Mouse (Mus musculus): ENCODE results near the gene Snx10.

Gene Snx10

GRCm38 (mm10) chr6:51593446-51594035, 69.8 kb downstream of the Snx10 start:
- TF ChIP-seq GATA4 (IDR thresholded peaks at IDR 0.05; ENCODE audit: insufficient replicate concordance, low read length), result no peak

GRCm38 (mm10) chr6:51594516-51594915, 70.8 kb downstream of the Snx10 start:
- TF ChIP-seq GATA4 (IDR thresholded peaks at IDR 0.05; ENCODE audit: insufficient replicate concordance, low read length), result no peak

DNA sequence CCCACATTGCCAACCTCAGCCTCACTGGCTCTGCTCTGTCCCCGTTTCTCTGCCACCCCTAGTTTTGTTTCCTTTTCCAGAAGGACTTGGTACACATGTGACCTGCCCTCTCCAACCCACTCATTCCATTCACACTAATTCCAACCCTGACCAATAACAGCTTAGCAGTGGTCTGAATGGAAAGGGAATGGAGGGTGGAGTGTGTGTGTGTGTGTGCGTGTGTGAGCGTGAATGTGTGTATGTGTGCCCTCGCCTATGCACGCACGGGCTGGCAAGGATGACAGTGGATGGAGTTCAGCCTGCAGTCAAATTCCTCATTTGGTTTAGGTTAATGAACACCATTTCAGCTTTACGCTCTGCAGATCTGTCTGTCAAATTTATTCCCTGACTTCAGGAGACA, 74.4 kb downstream of the Snx10 start:
- no peak for TF ChIP-seq GATA4 (IDR thresholded peaks at IDR 0.05; ENCODE audit: insufficient replicate concordance, low read length)

DNA sequence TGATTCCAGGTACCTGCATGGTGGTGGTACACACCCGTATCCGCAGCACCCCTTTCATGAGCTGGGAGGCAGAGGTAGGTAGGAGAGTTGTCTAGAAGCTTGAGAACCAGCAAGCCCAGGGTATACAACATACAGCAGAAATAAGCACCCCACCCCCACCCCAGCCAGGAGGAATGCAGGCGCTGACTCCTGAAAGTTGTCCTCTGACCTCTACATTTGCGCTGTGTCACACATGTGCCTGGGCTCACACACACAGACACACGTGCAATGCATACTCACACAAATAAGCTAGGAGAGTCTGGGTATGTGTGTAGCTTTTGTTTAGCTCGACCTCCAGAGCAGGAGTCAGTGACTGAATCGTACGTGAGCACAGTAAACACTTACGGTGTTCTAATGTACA, 76.7 kb downstream of the Snx10 start:
- no peak for TF ChIP-seq GATA4 (IDR thresholded peaks at IDR 0.05; ENCODE audit: insufficient replicate concordance, low read length)

DNA sequence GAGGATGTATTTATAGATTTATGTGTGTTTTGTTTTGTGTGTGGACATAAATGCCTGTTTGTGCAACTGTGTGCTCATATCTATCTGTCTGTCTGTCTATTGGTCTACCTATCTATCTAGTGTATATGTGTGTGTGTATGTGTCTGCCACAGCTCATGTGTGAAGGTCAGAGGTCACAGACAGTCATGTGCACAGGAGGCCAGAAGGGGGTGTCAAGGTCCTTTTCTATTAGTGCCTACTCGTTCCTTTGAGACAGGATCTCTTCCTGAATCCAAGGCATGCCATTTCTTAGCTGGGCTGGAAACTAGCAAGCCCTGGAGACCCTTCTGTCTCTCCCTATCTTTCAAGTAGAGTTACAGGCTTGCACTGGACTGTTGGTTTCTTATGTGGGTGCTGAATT, 78.6 kb downstream of the Snx10 start:
- TF ChIP-seq GATA4 (IDR thresholded peaks at IDR 0.05; ENCODE audit: insufficient replicate concordance, low read length), result no peak

- no peak for TF ChIP-seq GATA4 (IDR thresholded peaks at IDR 0.05; ENCODE audit: insufficient replicate concordance, low read length)
These were observed 80.0 kb downstream of the Snx10 start for GRCm38 (mm10) chr6:51603691-51604090.

GRCm38 (mm10) chr6:51606245-51606644, 82.5 kb downstream of the Snx10 start:
- TF ChIP-seq GATA4 (IDR thresholded peaks at IDR 0.05; ENCODE audit: insufficient replicate concordance, low read length), result no peak

DNA sequence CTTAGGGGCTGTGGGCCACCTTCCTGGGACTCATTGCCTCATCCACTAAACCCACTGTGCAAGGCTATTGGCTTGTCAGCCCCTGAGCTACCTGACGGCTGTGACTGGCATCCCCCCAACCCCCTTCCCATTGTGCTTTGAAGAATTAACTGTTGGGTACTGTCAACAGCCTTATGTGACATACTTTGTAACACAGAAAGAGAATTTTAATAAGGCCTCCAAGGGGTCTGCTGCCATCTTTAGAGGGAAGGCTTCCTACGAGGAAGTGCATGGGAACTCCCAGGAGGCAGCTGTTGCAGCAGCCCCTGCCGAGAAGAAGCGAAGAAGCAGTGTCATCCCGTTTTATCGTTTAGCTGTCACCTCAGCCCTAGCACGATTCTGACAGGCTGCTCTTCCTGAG, 83.1 kb downstream of the Snx10 start:
- no peak for TF ChIP-seq GATA4 (IDR thresholded peaks at IDR 0.05; ENCODE audit: insufficient replicate concordance, low read length)

DNA sequence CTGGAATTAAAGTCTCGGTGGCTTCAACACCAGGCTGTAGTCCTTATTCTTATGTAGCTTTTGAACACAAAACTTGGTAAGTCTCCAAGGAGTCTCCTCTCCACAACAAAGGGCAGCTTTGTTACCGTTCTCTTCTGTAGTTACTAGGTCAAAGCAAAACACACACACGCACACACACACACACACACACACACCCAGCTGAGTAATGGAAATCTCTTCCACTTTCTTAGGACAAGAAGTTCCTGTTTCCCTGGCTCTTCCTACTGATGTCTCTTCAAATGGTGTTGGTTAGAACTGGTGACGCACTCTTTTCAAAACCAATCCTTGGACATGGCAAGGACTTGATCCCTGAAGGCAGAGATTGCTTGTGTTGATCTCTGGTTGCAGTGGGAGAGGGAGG, 87.9 kb downstream of the Snx10 start:
- TF ChIP-seq GATA4 (IDR thresholded peaks at IDR 0.05; ENCODE audit: insufficient replicate concordance, low read length), result no peak

GRCm38 (mm10) chr6:51612371-51613051, 88.8 kb downstream of the Snx10 start:
- TF ChIP-seq GATA4 (IDR thresholded peaks at IDR 0.05; ENCODE audit: insufficient replicate concordance, low read length), result no peak

DNA sequence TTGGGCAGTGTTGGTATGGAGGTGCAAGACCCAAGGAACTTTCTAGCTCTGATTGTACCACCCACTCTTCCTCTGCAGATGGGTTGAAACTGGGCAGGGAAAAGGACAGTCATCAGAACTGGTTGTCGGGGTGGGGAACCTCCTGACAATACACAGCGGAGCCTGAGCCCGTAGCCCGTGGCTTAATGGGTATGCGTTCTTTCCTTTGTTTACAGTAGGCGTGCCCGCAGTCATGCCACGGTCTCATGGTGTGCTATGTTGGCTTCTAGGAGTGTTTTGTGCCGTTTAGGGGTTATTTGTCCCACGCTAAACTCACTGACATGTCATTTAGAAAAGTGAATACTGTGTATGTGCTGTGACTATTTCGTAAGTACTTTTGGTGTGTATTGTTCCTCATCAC, 90.0 kb downstream of the Snx10 start:
- no peak for TF ChIP-seq GATA4 (IDR thresholded peaks at IDR 0.05; ENCODE audit: insufficient replicate concordance, low read length)

- no peak for TF ChIP-seq GATA4 (IDR thresholded peaks at IDR 0.05; ENCODE audit: insufficient replicate concordance, low read length)
These were observed 103.1 kb downstream of the Snx10 start for GRCm38 (mm10) chr6:51626843-51627242.

GRCm38 (mm10) chr6:51629671-51630070, 106.0 kb downstream of the Snx10 start:
- TF ChIP-seq GATA4 (IDR thresholded peaks at IDR 0.05; ENCODE audit: insufficient replicate concordance, low read length), result no peak

DNA sequence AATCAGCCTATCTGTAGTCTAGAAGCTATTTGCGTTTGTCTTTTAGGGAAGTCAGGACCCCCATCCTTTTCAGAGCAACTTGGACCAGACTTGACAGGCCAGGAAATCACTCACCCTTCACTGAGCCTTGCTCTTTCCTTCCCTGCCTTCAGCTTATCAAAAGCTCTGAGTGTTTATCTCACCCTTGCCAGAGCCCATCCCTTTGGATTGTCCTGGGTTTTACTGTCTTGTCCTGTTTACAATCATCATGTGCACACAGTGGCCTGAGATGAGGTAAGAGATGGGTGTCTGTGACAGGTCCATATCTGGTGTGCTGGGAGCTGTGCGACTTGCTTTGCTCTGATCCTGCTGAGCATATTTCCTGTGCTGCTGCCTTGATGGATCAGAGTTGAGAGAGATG, 106.5 kb downstream of the Snx10 start:
- no peak for TF ChIP-seq GATA4 (IDR thresholded peaks at IDR 0.05; ENCODE audit: insufficient replicate concordance, low read length)

DNA sequence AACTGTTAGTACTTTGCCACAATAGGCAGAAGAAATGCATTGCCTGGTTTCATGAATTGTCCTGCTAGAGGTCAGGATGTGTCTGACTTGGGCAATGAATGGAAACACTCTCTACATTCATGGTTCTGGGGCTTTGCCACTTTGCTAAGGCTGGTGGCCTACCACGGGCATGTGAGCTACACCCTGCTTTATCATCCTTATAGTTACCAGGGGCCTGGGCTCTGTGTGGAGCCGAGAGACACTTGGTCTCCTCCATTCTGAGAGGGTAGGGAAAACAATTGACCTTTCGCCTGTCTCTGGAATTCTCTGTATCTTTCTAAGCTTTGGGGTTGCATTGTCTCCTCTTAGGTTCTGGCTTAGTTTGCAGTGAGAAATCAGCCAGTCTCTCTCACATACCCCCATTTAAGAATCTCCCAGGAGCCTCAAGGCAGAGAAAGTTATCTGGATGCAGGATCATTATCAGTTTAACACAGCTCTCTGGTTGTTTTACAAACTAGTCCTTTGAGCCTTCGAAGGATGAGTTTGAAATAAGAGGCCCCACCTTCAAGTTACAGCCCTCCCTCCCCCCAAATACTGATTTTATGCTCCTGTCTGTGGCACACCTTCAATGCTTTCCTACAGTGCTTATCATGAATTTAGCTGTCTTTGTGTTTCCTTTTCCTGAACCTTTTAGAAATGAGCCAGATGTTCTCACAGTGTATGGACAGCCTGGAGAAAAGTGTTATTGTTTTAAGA, 109.4 kb downstream of the Snx10 start:
- no peak for TF ChIP-seq GATA4 (IDR thresholded peaks at IDR 0.05; ENCODE audit: insufficient replicate concordance, low read length)

DNA sequence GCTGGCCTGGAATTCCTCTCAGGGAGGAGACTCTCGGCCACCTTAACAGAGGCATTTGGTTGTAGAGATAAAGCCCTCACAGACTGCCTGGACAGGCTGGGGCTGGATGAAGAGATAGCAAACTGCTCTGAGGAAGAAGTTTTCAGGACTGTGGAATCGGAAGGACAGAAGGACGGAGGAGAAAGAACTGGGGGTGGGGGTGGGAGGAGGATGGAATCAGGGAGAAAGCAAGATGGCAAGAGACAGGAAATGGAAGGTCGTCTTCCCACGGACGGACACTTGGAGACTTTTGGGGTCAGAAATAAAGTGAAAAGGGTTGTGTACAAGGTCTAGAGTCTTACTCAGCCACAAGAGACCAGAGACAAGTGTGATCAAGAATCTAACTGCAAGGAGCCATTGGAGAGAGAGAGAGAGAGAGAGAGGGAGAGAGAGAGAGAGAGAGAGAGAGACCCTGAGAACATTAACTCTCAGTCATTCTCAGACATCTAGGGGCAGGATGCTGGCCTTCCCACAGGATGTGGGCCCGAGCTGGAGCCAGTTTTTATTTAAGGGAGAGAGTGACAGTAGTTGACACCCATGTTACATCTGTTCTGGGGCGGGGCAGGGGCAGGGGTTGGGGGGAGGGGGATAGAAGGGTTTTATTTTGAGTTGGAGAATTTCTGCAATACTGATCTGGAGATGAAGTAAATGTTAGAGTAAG, 110.1 kb downstream of the Snx10 start:
- no peak for TF ChIP-seq GATA4 (IDR thresholded peaks at IDR 0.05; ENCODE audit: insufficient replicate concordance, low read length)

Data from liver, adult (tissue).